Mouse (Mus musculus): ENCODE data around the gene Kcna4.

Gene Kcna4

GRCm38 (mm10) chr2:107289990-107290696, at the start of gene Kcna4:
Gene Kcna4 (plus strand): TSS chr2:107290639.
- DNase-seq (ENCODE audit: low read depth, low spot score): no peak

GRCm38 (mm10) chr2:107258091-107258490, 32.3 kb upstream of the Kcna4 start:
- DNase-seq (ENCODE audit: low read depth, low spot score): no peak

- DNase-seq (ENCODE audit: low read depth, low spot score): no peak
These were observed 24.2 kb upstream of the Kcna4 start for GRCm38 (mm10) chr2:107266251-107266650.

- no peak for DNase-seq (ENCODE audit: low read depth, low spot score)
These were observed 20.4 kb upstream of the Kcna4 start for GRCm38 (mm10) chr2:107270050-107270449.

GRCm38 (mm10) chr2:107290697-107291019, 219 bp downstream of the Kcna4 start:
- no peak for DNase-seq (ENCODE audit: low read depth, low spot score)

GRCm38 (mm10) chr2:107291142-107291541, 703 bp downstream of the Kcna4 start:
- DNase-seq (ENCODE audit: low read depth, low spot score): no peak

- no peak for DNase-seq (ENCODE audit: low read depth, low spot score)
These were observed 4.1 kb downstream of the Kcna4 start for GRCm38 (mm10) chr2:107294521-107294920.

GRCm38 (mm10) chr2:107301886-107302285, 11.4 kb downstream of the Kcna4 start:
- no peak for DNase-seq (ENCODE audit: low read depth, low spot score)

- DNase-seq (ENCODE audit: low read depth, low spot score): no peak
These were observed 14.3 kb downstream of the Kcna4 start for GRCm38 (mm10) chr2:107304707-107305106.

- no peak for DNase-seq (ENCODE audit: low read depth, low spot score)
These were observed 15.6 kb downstream of the Kcna4 start for GRCm38 (mm10) chr2:107306077-107306476.

GRCm38 (mm10) chr2:107318636-107319035, 28.2 kb downstream of the Kcna4 start:
- no peak for DNase-seq (ENCODE audit: low read depth, low spot score)

GRCm38 (mm10) chr2:107321596-107322226, 31.3 kb downstream of the Kcna4 start:
- DNase-seq (ENCODE audit: low read depth, low spot score): no peak

GRCm38 (mm10) chr2:107324090-107324489, 33.7 kb downstream of the Kcna4 start:
- DNase-seq (ENCODE audit: low read depth, low spot score): no peak

GRCm38 (mm10) chr2:107327276-107327675, 36.8 kb downstream of the Kcna4 start:
- DNase-seq (ENCODE audit: low read depth, low spot score): no peak

- DNase-seq (ENCODE audit: low read depth, low spot score): no peak
These were observed 50.9 kb downstream of the Kcna4 start for GRCm38 (mm10) chr2:107341291-107341690.

- DNase-seq (ENCODE audit: low read depth, low spot score): no peak
These were observed 54.4 kb downstream of the Kcna4 start for GRCm38 (mm10) chr2:107344807-107345206.

GRCm38 (mm10) chr2:107345299-107345698, 54.9 kb downstream of the Kcna4 start:
- no peak for DNase-seq (ENCODE audit: low read depth, low spot score)

Data from brain, embryonic 18.5 days (tissue).